Mouse (Mus musculus) left cerebral cortex, postnatal 25 days (tissue): ENCODE results near the gene Shisa6. TPM values are rescaled to one million over a fixed set of nuclear protein-coding genes. Genes with fewer than 3 reads are reported as not detected.
"Not testable (repeated sequence)": the region's sequence is repeated elsewhere in the genome, so short reads cannot be mapped to it uniquely, and the experiment has no call there.

ENCODE experiments used
- DNase-seq, 2 experiments: peaks; one replicate each; pipeline ENCODE4 v3.0.0; 2022; ENCODE audit warnings: low spot score in 2 of 2, mixed read lengths in 1 of 2
- intact Hi-C: fragments of 180-260 bp; cut with DNase I; formaldehyde crosslinking; loops from one replicate; pipeline ENCODE4 v1.15.1; 2025
- total RNA-seq, 2 experiments: library from RNA; stranded (reverse); gene quantifications; 2 replicates each; pipeline ENCODE4 v1.2.3; 2021

The Shisa6 gene
- total RNA-seq, 2 experiments from 2014 or later = 17.5 to 20.1 TPM

GRCm38 (mm10) chr11:66496235-66496634 lies 29.5 kb downstream of the Shisa6 start:
- DNase-seq = no peak
- intact Hi-C loops = no loop called here

GRCm38 (mm10) chr11:66494391-66494790 lies 31.4 kb downstream of the Shisa6 start:
- DNase-seq = no peak
- intact Hi-C loops = no loop called here

- no peak for DNase-seq
- intact Hi-C loops = no loop called here
Observed at GRCm38 (mm10) chr11:66487765-66488164, 38.0 kb downstream of the Shisa6 start.

- intact Hi-C loops = no loop called here
- peak; percentile 31 to 50 for DNase-seq
Observed at GRCm38 (mm10) chr11:66482501-66482900, 43.3 kb downstream of the Shisa6 start.

- intact Hi-C loops = no loop called here
- no peak for DNase-seq
Observed at GRCm38 (mm10) chr11:66442631-66443030, 83.1 kb downstream of the Shisa6 start.

GRCm38 (mm10) chr11:66426129-66426528 lies 99.6 kb downstream of the Shisa6 start:
- peak; percentile 24 to 92 for DNase-seq
- intact Hi-C loops = loop anchor here (5.0 kb wide), 4 partner anchors 96 to 264 kb away; no protein-coding TSS in a partner anchor

GRCm38 (mm10) chr11:66418216-66418615 lies 107.5 kb downstream of the Shisa6 start:
- DNase-seq = no peak

GRCm38 (mm10) chr11:66408721-66409120 lies 117.0 kb downstream of the Shisa6 start:
- DNase-seq, intact Hi-C loops: not testable (repeated sequence)

More at GRCm38 (mm10) chr11:66418216-66418615, 107.5 kb downstream of the Shisa6 start:
- intact Hi-C loops = no loop called here

GRCm38 (mm10) chr11:66400036-66400435 lies 125.7 kb downstream of the Shisa6 start:
- intact Hi-C loops = no loop called here
- DNase-seq = no peak

GRCm38 (mm10) chr11:66387561-66387960 lies 138.2 kb downstream of the Shisa6 start:
- DNase-seq = no peak
- intact Hi-C loops = no loop called here

GRCm38 (mm10) chr11:66371796-66372195 lies 154.0 kb downstream of the Shisa6 start:
- DNase-seq = peak; percentile 58 to 89
- intact Hi-C loops = no loop called here

- DNase-seq = no peak
- intact Hi-C loops = no loop called here
Observed at GRCm38 (mm10) chr11:66369764-66370163, 156.0 kb downstream of the Shisa6 start.

- intact Hi-C loops = no loop called here
- no peak for DNase-seq
Observed at GRCm38 (mm10) chr11:66366809-66367685, 158.7 kb downstream of the Shisa6 start.

GRCm38 (mm10) chr11:66359811-66360210 lies 166.0 kb downstream of the Shisa6 start:
- intact Hi-C loops = no loop called here
- peak in 1 of 2 experiments; percentile 9 for DNase-seq

- no peak for DNase-seq
- intact Hi-C loops = no loop called here
Observed at GRCm38 (mm10) chr11:66344822-66345221, 180.9 kb downstream of the Shisa6 start.

GRCm38 (mm10) chr11:66336313-66336712 lies 189.5 kb downstream of the Shisa6 start:
- intact Hi-C loops = no loop called here
- no peak for DNase-seq

GRCm38 (mm10) chr11:66312764-66313163 lies 213.0 kb downstream of the Shisa6 start:
- peak in 1 of 2 experiments; percentile 30 for DNase-seq
- intact Hi-C loops = no loop called here

- no peak for DNase-seq
- intact Hi-C loops = no loop called here
Observed at GRCm38 (mm10) chr11:66304396-66304795, 221.4 kb downstream of the Shisa6 start.

- no peak for DNase-seq
- intact Hi-C loops = no loop called here
Observed at GRCm38 (mm10) chr11:66274707-66275081, 251.1 kb downstream of the Shisa6 start.

GRCm38 (mm10) chr11:66273904-66274706 lies 251.7 kb downstream of the Shisa6 start:
- peak; percentile 18 to 54 for DNase-seq
- intact Hi-C loops = no loop called here
